Mouse (Mus musculus) neural tube, embryonic 14.5 days (tissue): ENCODE measurements around the gene Efcab12. TPM values are rescaled to one million over a fixed set of nuclear protein-coding genes. Genes with fewer than 3 reads are reported as not detected.

Experiments
- ATAC-seq: fragments of 200-750 bp; cut with Nextera tagmentation; 2 replicates; pipeline ENCODE4 v1.8.0; 2017; ENCODE audit warnings: low read depth, mild to moderate bottlenecking, moderate TSS enrichment, moderate library complexity
- H3K27ac ChIP-seq: fragments of 300-500 bp; sonication (generic); 2 replicates; pipeline ENCODE4 v1.5.1; 2014; ENCODE audit warnings: low read depth, mild to moderate bottlenecking, control low read depth, low read length, moderate library complexity, mixed read lengths
- H3K27me3 ChIP-seq: fragments of 300-500 bp; sonication (generic); 2 replicates; pipeline ENCODE4 v1.6.1; 2014; ENCODE audit warnings: low read length; ENCODE audit not compliant: control insufficient read depth, insufficient read depth
- H3K36me3 ChIP-seq: fragments of 300-500 bp; sonication (generic); 2 replicates; pipeline ENCODE4 v1.6.1; 2014; ENCODE audit warnings: low read length, mixed read lengths; ENCODE audit not compliant: control insufficient read depth, insufficient read depth
- H3K4me1 ChIP-seq: fragments of 300-500 bp; sonication (generic); 2 replicates; pipeline ENCODE4 v1.6.1; 2014; ENCODE audit warnings: low read length; ENCODE audit not compliant: control insufficient read depth, insufficient read depth
- H3K4me2 ChIP-seq: fragments of 300-500 bp; sonication (generic); 2 replicates; pipeline ENCODE4 v1.6.1; 2014; ENCODE audit warnings: mild to moderate bottlenecking, low read depth, low read length, control low read depth
- H3K4me3 ChIP-seq: fragments of 300-500 bp; sonication (generic); 2 replicates; pipeline ENCODE4 v1.5.1; 2014; ENCODE audit warnings: low read depth, low read length, control low read depth, mixed read lengths
- H3K9ac ChIP-seq: fragments of 300-500 bp; sonication (generic); replicated peaks from 2 replicates; pipeline ENCODE4 v1.6.1; 2014; ENCODE audit warnings: low read depth, mild to moderate bottlenecking, control low read depth, low read length, mixed read lengths
- H3K9me3 ChIP-seq: fragments of 300-500 bp; sonication (generic); 2 replicates; pipeline ENCODE4 v1.6.1; 2016; ENCODE audit warnings: low read length; ENCODE audit not compliant: control insufficient read depth
- WGBS: fragments of 180-500 bp; shearing (Covaris S2); extraction: QIAGEN DNeasy Blood & Tissue Kit; methylation state at CpG from one replicate; pipeline ENCODE4 v1.1.7; 2014; 5-methylcytosine and 5-hydroxymethylcytosine counted together
- polyA plus RNA-seq: library from polyadenylated mRNA; unstranded; fragments of >200 nt; fragmentation: Nextera tagmentation; extraction: Ambion mirVana; gene quantifications from 2 replicates; pipeline ENCODE4 v1.2.1, GENCODE M21; 2014

Efcab12 gene
- polyA plus RNA-seq, 1 experiment from 2014 or later: 3.0 TPM

DNA sequence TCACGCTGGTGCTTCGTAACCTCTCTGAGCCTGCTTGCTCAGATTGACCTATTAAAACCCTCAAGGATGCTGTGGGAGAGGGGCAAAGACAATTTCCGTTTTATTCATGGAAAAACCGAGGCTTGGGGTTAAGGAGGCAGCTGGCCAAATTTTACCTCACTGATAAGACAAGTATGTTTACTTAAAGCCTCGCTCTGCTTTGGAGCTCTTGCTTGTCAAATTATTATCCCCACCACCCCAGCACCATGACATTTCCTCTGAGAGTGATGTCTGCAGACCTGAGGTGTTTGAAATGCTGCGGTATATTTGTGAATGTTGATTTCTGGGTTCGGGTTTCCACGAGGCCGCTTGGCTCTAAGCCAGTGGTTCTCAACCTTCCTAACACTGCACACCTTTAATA lies 61.8 kb downstream of the Efcab12 start:
- Histone ChIP-seq H3K4me2 (peak overlapping the region; percentile 91), H3K36me3 (peaks cover 5% of the 10 kb centered on the region; the same call in 1 of the 2 replicates), H3K27ac (no peak overlapping the region), H3K9ac (no peak overlapping the region), H3K9me3 (no peaks in the 10 kb centered on the region), H3K4me1 (peaks cover 21% of the 10 kb centered on the region), H3K4me3 (peak overlapping the region; percentile 75; the same call in 1 of the 2 replicates), H3K27me3 (no peaks in the 10 kb centered on the region)
- ATAC-seq: no peak
- 71% methylated on average over 9 of the region's 9 CpGs for WGBS

GRCm38 (mm10) chr6:115775838-115776237 lies 62.4 kb downstream of the Efcab12 start:
- no peak for ATAC-seq
- WGBS: 55% methylated on average over 3 of the region's 3 CpGs
- Histone ChIP-seq H3K9ac (no peak overlapping the region), H3K4me1 (peaks cover 21% of the 10 kb centered on the region), H3K4me3 (peak overlapping the region; percentile 75), H3K36me3 (peaks cover 5% of the 10 kb centered on the region; the same call in 1 of the 2 replicates), H3K9me3 (no peaks in the 10 kb centered on the region), H3K4me2 (peak overlapping the region; percentile 91), H3K27me3 (no peaks in the 10 kb centered on the region), H3K27ac (no peak overlapping the region)

- Histone ChIP-seq H3K27ac (peak within 1 kb of the TSS; percentile 62), H3K4me1 (peaks cover 21% of the 10 kb centered on the region), H3K9ac (peak within 1 kb of the TSS; percentile 74), H3K27me3 (no peaks in the 10 kb centered on the region), H3K36me3 (no peaks in the 10 kb centered on the region), H3K4me3 (peak within 1 kb of the TSS; percentile 75), H3K9me3 (no peaks in the 10 kb centered on the region), H3K4me2 (peak within 1 kb of the TSS; percentile 91)
- under 1% methylated on average over 23 of the region's 28 CpGs for WGBS
- ATAC-seq: peak; percentile 84
Observed at GRCm38 (mm10) chr6:115774501-115774921, 63.7 kb downstream of the Efcab12 start, which contains the start of gene Cand2. Gene Cand2, plus strand, starts transcription at chr6:115774538.

DNA sequence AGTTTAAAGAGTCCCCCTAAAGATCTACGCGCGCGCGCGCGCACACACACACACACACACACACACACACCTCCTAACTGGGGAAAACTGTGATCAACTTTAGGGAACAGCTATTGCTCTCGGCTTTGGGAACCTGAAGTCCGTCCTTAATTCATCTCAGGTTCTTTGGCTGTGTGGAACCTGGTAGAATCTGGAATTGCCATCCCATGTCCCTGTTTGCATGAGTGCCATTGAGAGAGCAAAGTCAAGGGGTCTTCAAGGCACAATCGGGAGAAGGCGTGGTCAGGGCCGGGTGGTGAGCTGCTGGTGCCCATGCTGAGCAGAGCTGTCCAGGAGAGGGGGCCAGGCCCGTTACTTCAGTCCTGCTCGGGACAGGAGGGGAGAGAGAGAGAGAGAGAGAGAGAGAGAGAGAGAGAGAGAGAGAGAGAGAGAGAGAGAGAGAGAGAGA lies 64.2 kb downstream of the Efcab12 start:
- Histone ChIP-seq H3K9me3 (no peaks in the 10 kb centered on the region), H3K4me2 (peak overlapping the region; percentile 91), H3K4me3 (peak overlapping the region; percentile 75), H3K9ac (no peak overlapping the region), H3K4me1 (peaks cover 21% of the 10 kb centered on the region), H3K27ac (0 out of 2 replicates have a peak overlapping the region, but pooled peaks have one; percentile 55), H3K36me3 (no peaks in the 10 kb centered on the region), H3K27me3 (no peaks in the 10 kb centered on the region)
- WGBS: 2% methylated on average over 13 of the region's 14 CpGs
- ATAC-seq: peak; percentile 81; the same call in 1 of the 2 replicates

GRCm38 (mm10) chr6:115772604-115773003 lies 65.6 kb downstream of the Efcab12 start:
- Histone ChIP-seq H3K36me3 (no peaks in the 10 kb centered on the region), H3K4me1 (peaks cover 21% of the 10 kb centered on the region), H3K27me3 (no peaks in the 10 kb centered on the region), H3K4me3 (no peak overlapping the region), H3K27ac (no peak overlapping the region), H3K4me2 (no peak overlapping the region), H3K9me3 (no peaks in the 10 kb centered on the region), H3K9ac (no peak overlapping the region)
- WGBS: 78% methylated on average over 1 of the region's 1 CpGs
- ATAC-seq: no peak

DNA sequence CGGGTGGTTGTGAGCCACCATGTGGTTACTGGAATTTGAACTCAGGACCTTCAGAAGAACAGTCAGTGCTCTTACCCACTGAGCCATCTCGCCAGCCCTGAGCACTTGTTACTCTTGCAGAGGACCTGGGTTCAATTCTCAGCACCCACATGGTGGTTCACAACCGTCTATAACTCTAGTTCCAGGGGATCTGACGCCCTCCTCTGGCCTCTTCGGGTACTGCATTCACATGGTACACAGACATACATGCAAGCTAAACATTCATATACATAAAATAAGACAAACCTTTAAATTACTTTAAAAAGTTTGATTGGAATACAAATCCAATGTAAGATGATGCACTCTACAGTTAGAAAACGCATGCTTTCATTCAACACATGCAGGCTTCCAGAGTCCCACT lies 66.0 kb downstream of the Efcab12 start:
- Histone ChIP-seq H3K4me1 (peaks cover 21% of the 10 kb centered on the region), H3K9me3 (no peaks in the 10 kb centered on the region), H3K9ac (no peak overlapping the region), H3K36me3 (no peaks in the 10 kb centered on the region), H3K4me3 (no peak overlapping the region), H3K4me2 (no peak overlapping the region), H3K27me3 (no peaks in the 10 kb centered on the region), H3K27ac (no peak overlapping the region)
- 81% methylated on average over 6 of the region's 6 CpGs for WGBS
- no peak for ATAC-seq

DNA sequence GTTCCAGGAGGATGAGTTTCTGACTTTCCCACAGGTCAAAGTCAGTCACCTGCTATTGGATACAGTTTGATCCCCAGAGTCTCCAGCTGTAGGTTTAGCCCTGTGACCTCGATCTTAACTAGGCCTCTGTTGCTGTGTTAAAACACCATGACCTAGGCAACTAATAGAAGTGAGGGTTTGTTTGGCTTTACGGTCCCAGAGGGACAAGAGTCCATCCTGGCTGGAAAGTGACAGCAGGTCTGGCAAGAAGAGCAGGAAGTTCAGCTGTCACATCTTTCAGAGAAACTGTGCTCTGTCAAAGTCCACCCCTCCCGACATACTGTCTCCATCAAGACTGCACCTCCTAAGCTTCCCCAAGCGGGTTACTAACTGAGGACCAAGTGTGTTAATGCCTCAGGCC lies 67.4 kb downstream of the Efcab12 start:
- H3K27ac ChIP-seq: no peak overlapping the region
- H3K4me1 ChIP-seq: peaks cover 10% of the 10 kb centered on the region
- H3K36me3 ChIP-seq: no peaks in the 10 kb centered on the region
- no peaks in the 10 kb centered on the region for H3K9me3 ChIP-seq
- H3K4me2 ChIP-seq: no peak overlapping the region
- no peak for ATAC-seq
- H3K9ac ChIP-seq: no peak overlapping the region
- no peak overlapping the region for H3K4me3 ChIP-seq
- 73% methylated on average over 4 of the region's 4 CpGs for WGBS
- H3K27me3 ChIP-seq: no peaks in the 10 kb centered on the region

- no peaks in the 10 kb centered on the region for H3K9me3 ChIP-seq
- H3K4me1 ChIP-seq: peaks cover 3% of the 10 kb centered on the region
- H3K27ac ChIP-seq: no peak overlapping the region
- H3K9ac ChIP-seq: no peak overlapping the region
- WGBS: 83% methylated on average over 20 of the region's 20 CpGs
- no peaks in the 10 kb centered on the region for H3K27me3 ChIP-seq
- H3K36me3 ChIP-seq: no peaks in the 10 kb centered on the region
- no peak overlapping the region for H3K4me2 ChIP-seq
- no peak for ATAC-seq
- H3K4me3 ChIP-seq: no peak overlapping the region
Observed at GRCm38 (mm10) chr6:115770059-115770670, 68.0 kb downstream of the Efcab12 start.

GRCm38 (mm10) chr6:115768207-115768606 lies 70.0 kb downstream of the Efcab12 start:
- H3K27me3 ChIP-seq: no peaks in the 10 kb centered on the region

More at GRCm38 (mm10) chr6:115768207-115768606, 70.0 kb downstream of the Efcab12 start:
- H3K4me2 ChIP-seq: no peak overlapping the region
- WGBS: 92% methylated on average over 4 of the region's 4 CpGs
- no peaks in the 10 kb centered on the region for H3K36me3 ChIP-seq
- no peaks in the 10 kb centered on the region for H3K9me3 ChIP-seq
- ATAC-seq: no peak
- H3K9ac ChIP-seq: no peak overlapping the region
- H3K4me3 ChIP-seq: no peak overlapping the region
- no peak overlapping the region for H3K27ac ChIP-seq
- no peaks in the 10 kb centered on the region; the same call in 1 of the 2 replicates for H3K4me1 ChIP-seq
